Mouse (Mus musculus) liver, embryonic 14.5 days (tissue): ENCODE data around the gene Mamdc2. TPM values are rescaled to one million over a fixed set of nuclear protein-coding genes. Genes with fewer than 3 reads are reported as not detected.

Experiments used
- ATAC-seq: fragments of 200-750 bp; cut with Nextera tagmentation; 2 replicates; pipeline ENCODE4 v1.8.0; 2017; ENCODE audit warnings: moderate number of reproducible peaks, mild to moderate bottlenecking, moderate library complexity; ENCODE audit not compliant: insufficient read depth
- DNase-seq, 3 experiments: peaks; one replicate each; pipeline ENCODE4 v3.0.0-alpha.2; 2012 to 2013; ENCODE audit warnings: low read depth in 3 of 3, low spot score in 3 of 3
- H3K27ac ChIP-seq: fragments of 300-500 bp; sonication (generic); 2 replicates; pipeline ENCODE4 v1.5.1; 2014; ENCODE audit warnings: moderate library complexity, mild to moderate bottlenecking, control low read depth, inconsistent platforms
- H3K27me3 ChIP-seq: fragments of 300-500 bp; sonication (generic); 2 replicates; pipeline ENCODE4 v1.6.1; 2014; ENCODE audit warnings: mild to moderate bottlenecking, low read length, moderate library complexity; ENCODE audit not compliant: control insufficient read depth, insufficient read depth
- H3K36me3 ChIP-seq: fragments of 300-500 bp; sonication (generic); replicated peaks from 2 replicates; pipeline ENCODE4 v1.6.1; 2014; ENCODE audit warnings: low read depth; ENCODE audit not compliant: control insufficient read depth, insufficient read depth
- H3K4me1 ChIP-seq, 2 experiments: fragments of 200-500 bp in 1 of 2; fragments of 300-500 bp in 1 of 2; sonication (generic) in 1 of 2; replicated peaks; 2 replicates each; pipeline ENCODE4 v1.6.1; 2012 to 2014; ENCODE audit warnings: antibody characterized with exemption in 1 of 2, inconsistent platforms in 1 of 2, low read length in 1 of 2; ENCODE audit not compliant: control insufficient read depth in 2 of 2, insufficient read depth in 2 of 2
- H3K4me2 ChIP-seq: fragments of 300-500 bp; sonication (generic); 2 replicates; pipeline ENCODE4 v1.6.1; 2014; ENCODE audit warnings: low read depth, mild to moderate bottlenecking, control low read depth, moderate library complexity
- H3K4me3 ChIP-seq, 2 experiments: fragments of 200-500 bp in 1 of 2; fragments of 300-500 bp in 1 of 2; sonication (generic) in 1 of 2; 2 replicates each; pipeline ENCODE4 v1.5.1; 2012 to 2014; ENCODE audit warnings: low read depth in 2 of 2, low read length in 2 of 2, mild to moderate bottlenecking in 2 of 2, control low read depth in 1 of 2, inconsistent platforms in 1 of 2, moderate library complexity in 1 of 2; ENCODE audit not compliant: insufficient read depth in 1 of 2
- H3K9ac ChIP-seq: fragments of 300-500 bp; sonication (generic); replicated peaks from 2 replicates; pipeline ENCODE4 v1.6.1; 2014; ENCODE audit warnings: mild to moderate bottlenecking, control low read depth, moderate library complexity
- H3K9me3 ChIP-seq: fragments of 300-500 bp; sonication (generic); 2 replicates; pipeline ENCODE4 v1.6.1; 2016; ENCODE audit warnings: low read length, mixed read lengths; ENCODE audit not compliant: control insufficient read depth
- CTCF ChIP-seq: IDR thresholded peaks from 2 replicates; pipeline ENCODE4 v1.5.1; 2016; ENCODE audit warnings: antibody characterized with exemption, low read depth, control low read depth
- EP300 ChIP-seq: IDR thresholded peaks from 2 replicates; pipeline ENCODE4 v1.6.1; 2016; ENCODE audit warnings: antibody characterized with exemption, low read depth
- WGBS: fragments of 180-500 bp; shearing (Covaris S2); extraction: QIAGEN DNeasy Blood & Tissue Kit; methylation state at CpG from one replicate; pipeline ENCODE4 v1.1.7; 2014; ENCODE audit not compliant: insufficient replicate concordance; 5-methylcytosine and 5-hydroxymethylcytosine counted together
- polyA plus RNA-seq, 2 experiments: library from polyadenylated mRNA; depleted of rRNA in 1 of 2; stranded (reverse) in 1 of 2; unstranded in 1 of 2; fragments of >200 nt; fragmentation: Nextera tagmentation in 1 of 2; extraction: Ambion mirVana in 1 of 2; gene quantifications; 2 replicates each; pipeline versions ENCODE4 v1.2.1 to v1.2.3; 2012 to 2014

Gene Mamdc2
- polyA plus RNA-seq, 2 experiments = 0.17 to 0.24 TPM

- no peaks in the 10 kb centered on the region for H3K36me3 ChIP-seq
- no peak for TF ChIP-seq EP300
- TF ChIP-seq CTCF = peak; percentile 47; the same call in 1 of the 2 replicates
- DNase-seq = peak in 1 of 3 experiments; percentile 10
- 55% methylated on average over 2 of the region's 2 CpGs for WGBS
- no peak overlapping the region for H3K27ac ChIP-seq
- H3K4me2 ChIP-seq = no peak overlapping the region
- H3K27me3 ChIP-seq = no peaks in the 10 kb centered on the region
- ATAC-seq = no peak
- H3K4me1 ChIP-seq = no peaks in the 10 kb centered on the region
- no peak overlapping the region for H3K9ac ChIP-seq
- no peak overlapping the region for H3K4me3 ChIP-seq
- H3K9me3 ChIP-seq = no peaks in the 10 kb centered on the region
Measured at GRCm38 (mm10) chr19:23309979-23310378, 138.3 kb downstream of the Mamdc2 start.

GRCm38 (mm10) chr19:23306671-23307070, 141.6 kb downstream of the Mamdc2 start:
- TF ChIP-seq CTCF = no peak
- no peak for TF ChIP-seq EP300
- H3K9me3 ChIP-seq = no peaks in the 10 kb centered on the region
- no peaks in the 10 kb centered on the region for H3K27me3 ChIP-seq
- no peak overlapping the region for H3K4me2 ChIP-seq
- no peak overlapping the region for H3K9ac ChIP-seq
- WGBS = 60% methylated on average over 7 of the region's 7 CpGs
- H3K36me3 ChIP-seq = no peaks in the 10 kb centered on the region
- H3K27ac ChIP-seq = no peak overlapping the region
- no peak overlapping the region for H3K4me3 ChIP-seq
- ATAC-seq = no peak
- no peak for DNase-seq
- no peaks in the 10 kb centered on the region for H3K4me1 ChIP-seq

DNA sequence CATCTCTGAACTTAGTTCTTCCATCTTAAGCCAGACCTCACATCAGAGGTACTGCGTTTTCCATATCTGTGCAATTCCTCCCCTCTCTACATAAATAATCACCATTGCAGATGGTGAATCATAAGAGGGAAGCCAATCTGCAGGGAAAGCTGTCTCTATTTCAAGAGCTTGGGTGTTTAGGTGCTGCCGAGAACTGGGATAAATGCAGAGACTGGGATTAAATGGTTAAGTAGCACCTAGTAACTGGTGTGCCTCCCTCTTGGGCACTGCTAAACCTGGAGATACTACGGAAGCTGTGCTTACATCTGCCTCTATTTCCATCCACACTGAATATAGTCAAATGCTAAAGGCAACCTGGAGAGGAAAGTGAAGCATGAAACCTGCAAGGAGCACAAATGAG, 148.3 kb downstream of the Mamdc2 start:
- ATAC-seq = no peak
- no peak overlapping the region for H3K4me2 ChIP-seq
- H3K27ac ChIP-seq = no peak overlapping the region
- H3K4me3 ChIP-seq = no peak overlapping the region
- H3K4me1 ChIP-seq = no peaks in the 10 kb centered on the region
- TF ChIP-seq CTCF (no peak), EP300 (no peak)
- no peaks in the 10 kb centered on the region for H3K9me3 ChIP-seq
- no peak for DNase-seq
- no peak overlapping the region for H3K9ac ChIP-seq
- 74% methylated on average over 3 of the region's 3 CpGs for WGBS
- H3K36me3 ChIP-seq = no peaks in the 10 kb centered on the region
- no peaks in the 10 kb centered on the region for H3K27me3 ChIP-seq

DNA sequence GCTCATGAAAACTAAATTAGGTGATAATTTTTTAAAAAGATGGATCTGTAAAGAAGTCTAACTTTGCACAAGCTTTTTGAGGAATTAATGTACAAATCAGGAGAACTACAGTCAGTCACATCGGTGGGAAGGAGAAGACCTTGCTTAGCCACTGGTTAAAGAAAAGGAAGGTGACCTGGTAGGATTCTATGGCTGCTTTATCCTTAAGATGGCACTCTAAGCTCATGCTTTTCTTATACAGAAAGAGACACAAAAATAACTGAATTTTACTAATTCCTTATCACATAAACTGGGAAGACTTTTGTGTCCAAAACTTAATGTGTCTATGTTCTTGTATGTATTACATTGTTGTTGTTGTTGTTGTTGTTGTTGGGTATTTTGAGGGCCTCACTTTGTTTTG, 149.3 kb downstream of the Mamdc2 start:
- Histone ChIP-seq H3K4me3 (no peak overlapping the region), H3K27ac (no peak overlapping the region), H3K36me3 (no peaks in the 10 kb centered on the region), H3K27me3 (no peaks in the 10 kb centered on the region), H3K4me1 (no peaks in the 10 kb centered on the region), H3K9ac (no peak overlapping the region), H3K9me3 (no peaks in the 10 kb centered on the region), H3K4me2 (no peak overlapping the region)
- ATAC-seq (no peak), DNase-seq (no peak)
- WGBS = 57% methylated on average over 1 of the region's 1 CpGs
- TF ChIP-seq CTCF = no peak
- no peak for TF ChIP-seq EP300

DNA sequence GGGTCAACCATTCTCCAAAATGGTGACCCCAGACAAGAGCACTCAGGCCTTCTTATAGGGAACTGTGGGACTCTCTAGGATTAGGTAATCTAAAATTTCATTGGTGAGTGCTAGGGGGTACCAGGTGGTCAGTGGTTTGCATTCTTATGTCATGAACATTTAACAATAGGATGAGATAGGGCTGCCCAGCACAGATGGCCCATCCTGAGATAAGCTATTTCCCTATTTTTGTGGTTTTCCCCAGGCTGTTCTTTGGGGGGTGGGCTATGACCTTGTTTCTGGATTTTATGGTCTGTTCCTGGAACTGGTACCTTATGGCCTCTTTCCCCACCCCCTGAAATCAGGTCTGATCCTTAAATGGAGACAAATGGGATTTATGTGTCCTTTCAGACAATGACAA, 151.1 kb downstream of the Mamdc2 start:
- H3K27me3 ChIP-seq = no peaks in the 10 kb centered on the region
- H3K9me3 ChIP-seq = no peaks in the 10 kb centered on the region
- DNase-seq (no peak), ATAC-seq (no peak)
- TF ChIP-seq CTCF (no peak), EP300 (no peak)
- H3K36me3 ChIP-seq = no peaks in the 10 kb centered on the region
- no peak overlapping the region for H3K4me2 ChIP-seq
- H3K27ac ChIP-seq = no peak overlapping the region
- no peaks in the 10 kb centered on the region for H3K4me1 ChIP-seq
- H3K9ac ChIP-seq = no peak overlapping the region
- H3K4me3 ChIP-seq = no peak overlapping the region
